28 mouse cellular contexts compared by ENCODE assay signal in genomic region chr6:102706862-102707261, GRCm38 (mm10).
"Had no signal": no experiment of that assay in that cellular context is flagged by ENCODE, and none has a peak within 500 bp of the region (broad histone marks: within the 10 kb centered on the region; RNA-seq: fewer than 3 reads in every experiment).

No protein-coding gene starts in this region.

- H3K9me3 ChIP-seq: embryonic facial prominence, embryonic 10.5 days; embryonic facial prominence, embryonic 12.5 days; embryonic facial prominence, embryonic 13.5 days; embryonic facial prominence, embryonic 15.5 days; forebrain, embryonic 10.5 days; forebrain, embryonic 12.5 days; forebrain, embryonic 13.5 days; forebrain, embryonic 15.5 days had no signal

- H3K4me1 ChIP-seq: embryonic facial prominence, embryonic 10.5 days; embryonic facial prominence, embryonic 12.5 days; embryonic facial prominence, embryonic 13.5 days; embryonic facial prominence, embryonic 15.5 days; forebrain, embryonic 10.5 days; forebrain, embryonic 12.5 days; forebrain, embryonic 13.5 days; forebrain, embryonic 15.5 days had no signal

- DNase-seq: cerebellum, adult 2 months; cerebellum, adult 8-10 months; cerebellum, adult 9-10 months; cerebellum, adult 9-11 months; cerebellum, postnatal 10 days; cerebellum, postnatal 14 days; cerebellum, postnatal 25 days; cerebellum, postnatal 36 days; embryo, embryonic 11 days; forebrain, postnatal 0 days; gastrocnemius, adult 2 months; gastrocnemius, postnatal 10 days; gastrocnemius, postnatal 14 days; gastrocnemius, postnatal 25 days; gastrocnemius, postnatal 36 days; heart, adult 11 months; heart, adult 18-20 months had no signal

- H3K27me3 ChIP-seq: embryonic facial prominence, embryonic 12.5 days; embryonic facial prominence, embryonic 13.5 days; embryonic facial prominence, embryonic 15.5 days; forebrain, embryonic 12.5 days; forebrain, embryonic 13.5 days; forebrain, embryonic 15.5 days had no signal

- H3K27ac ChIP-seq: embryonic facial prominence, embryonic 10.5 days; embryonic facial prominence, embryonic 12.5 days; embryonic facial prominence, embryonic 13.5 days; embryonic facial prominence, embryonic 15.5 days; forebrain, embryonic 10.5 days; forebrain, embryonic 12.5 days; forebrain, embryonic 13.5 days; forebrain, embryonic 15.5 days; gastrocnemius, adult 2 months had no signal

- H3K4me2 ChIP-seq: embryonic facial prominence, embryonic 12.5 days; embryonic facial prominence, embryonic 13.5 days; embryonic facial prominence, embryonic 15.5 days; forebrain, embryonic 12.5 days; forebrain, embryonic 13.5 days; forebrain, embryonic 15.5 days had no signal

- H3K4me3 ChIP-seq: embryonic facial prominence, embryonic 10.5 days; embryonic facial prominence, embryonic 12.5 days; embryonic facial prominence, embryonic 13.5 days; embryonic facial prominence, embryonic 15.5 days; erythroblast, embryonic 14.5 days; forebrain, embryonic 10.5 days; forebrain, embryonic 12.5 days; forebrain, embryonic 13.5 days; forebrain, embryonic 15.5 days; gastrocnemius, adult 2 months had no signal

- H3K36me3 ChIP-seq: embryonic facial prominence, embryonic 10.5 days; embryonic facial prominence, embryonic 12.5 days; embryonic facial prominence, embryonic 13.5 days; embryonic facial prominence, embryonic 15.5 days; forebrain, embryonic 10.5 days; forebrain, embryonic 12.5 days; forebrain, embryonic 15.5 days had no signal

- ATAC-seq: forebrain, embryonic 13.5 days; forebrain, embryonic 14.5 days; forebrain, embryonic 15.5 days; forebrain, embryonic 16.5 days; forebrain, postnatal 0 days had no signal

- H3K9ac ChIP-seq: embryonic facial prominence, embryonic 12.5 days; embryonic facial prominence, embryonic 13.5 days; embryonic facial prominence, embryonic 15.5 days; forebrain, embryonic 12.5 days; forebrain, embryonic 13.5 days; forebrain, embryonic 15.5 days; forebrain, postnatal 0 days had no signal
